Comparison of ENCODE assay signal across 23 mouse cellular contexts in the genomic region with DNA sequence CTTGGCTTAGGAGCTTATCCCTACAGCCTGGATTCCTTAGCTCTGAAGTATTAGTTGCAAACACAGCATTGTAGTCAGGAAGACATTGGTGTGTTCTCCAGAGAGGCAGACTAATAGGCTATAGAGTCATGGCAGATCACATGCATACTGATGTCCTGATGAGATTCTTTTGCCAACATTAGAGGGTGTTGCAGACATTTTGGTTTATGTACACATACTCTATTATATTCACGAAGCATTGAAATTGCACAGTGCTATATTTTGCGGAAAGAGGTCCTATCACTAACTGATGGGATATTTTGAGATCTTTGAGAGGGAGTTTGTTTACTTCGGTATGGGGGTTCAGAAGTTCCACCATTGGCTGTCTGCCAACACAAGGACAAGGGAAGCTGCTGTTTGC. TPM values are rescaled to one million over a fixed set of nuclear protein-coding genes. Genes with fewer than 3 reads are reported as not detected.
"Had no signal": no experiment of that assay in that cellular context is flagged by ENCODE, and none has a peak within 500 bp of the region (broad histone marks: within the 10 kb centered on the region; RNA-seq: fewer than 3 reads in every experiment).

No protein-coding gene starts in this region.

- H3K4me1 ChIP-seq: neural tube, embryonic 15.5 days; stomach, embryonic 15.5 days had no signal

- H3K36me3 ChIP-seq: neural tube, embryonic 15.5 days; stomach, embryonic 15.5 days had no signal

- H3K4me3 ChIP-seq: neural tube, embryonic 15.5 days; stomach, embryonic 15.5 days had no signal

- DNase-seq: retina, postnatal 1 day; right cerebral cortex, adult 18-20 months; right cerebral cortex, postnatal 14 days; right cerebral cortex, postnatal 25 days; right cerebral cortex, postnatal 4 days; spleen, adult 18-20 months; thymus, adult 18-20 months; thymus, adult 2 months; thymus, postnatal 14 days; thymus, postnatal 25 days; thymus, postnatal 36 days; thymus, postnatal 4 days had no signal

- H3K9me3 ChIP-seq: neural tube, embryonic 15.5 days; stomach, embryonic 15.5 days had no signal

- H3K4me2 ChIP-seq: neural tube, embryonic 15.5 days; stomach, embryonic 15.5 days had no signal

- H3K27me3 ChIP-seq: neural tube, embryonic 15.5 days; stomach, embryonic 15.5 days had no signal

- H3K9ac ChIP-seq: neural tube, embryonic 15.5 days; stomach, embryonic 15.5 days had no signal

- H3K27ac ChIP-seq: neural tube, embryonic 15.5 days; stomach, embryonic 15.5 days; stomach, postnatal 0 days had no signal

RNA-seq across cellular contexts. Expression of gene Ifnb1, which starts 34.5 kb away (rescaled TPM):
- polyA plus RNA-seq: neural tube, embryonic 14.5 days; neural tube, embryonic 15.5 days; small intestine, adult 2 months; spleen, adult 2 months; stomach, embryonic 14.5 days; stomach, embryonic 15.5 days; stomach, embryonic 16.5 days; stomach, postnatal 0 days; testis, adult 2 months; thymus, adult 2 months; thymus, postnatal 0 days; urinary bladder, adult 2 months had no signal
